In the genomic region with DNA sequence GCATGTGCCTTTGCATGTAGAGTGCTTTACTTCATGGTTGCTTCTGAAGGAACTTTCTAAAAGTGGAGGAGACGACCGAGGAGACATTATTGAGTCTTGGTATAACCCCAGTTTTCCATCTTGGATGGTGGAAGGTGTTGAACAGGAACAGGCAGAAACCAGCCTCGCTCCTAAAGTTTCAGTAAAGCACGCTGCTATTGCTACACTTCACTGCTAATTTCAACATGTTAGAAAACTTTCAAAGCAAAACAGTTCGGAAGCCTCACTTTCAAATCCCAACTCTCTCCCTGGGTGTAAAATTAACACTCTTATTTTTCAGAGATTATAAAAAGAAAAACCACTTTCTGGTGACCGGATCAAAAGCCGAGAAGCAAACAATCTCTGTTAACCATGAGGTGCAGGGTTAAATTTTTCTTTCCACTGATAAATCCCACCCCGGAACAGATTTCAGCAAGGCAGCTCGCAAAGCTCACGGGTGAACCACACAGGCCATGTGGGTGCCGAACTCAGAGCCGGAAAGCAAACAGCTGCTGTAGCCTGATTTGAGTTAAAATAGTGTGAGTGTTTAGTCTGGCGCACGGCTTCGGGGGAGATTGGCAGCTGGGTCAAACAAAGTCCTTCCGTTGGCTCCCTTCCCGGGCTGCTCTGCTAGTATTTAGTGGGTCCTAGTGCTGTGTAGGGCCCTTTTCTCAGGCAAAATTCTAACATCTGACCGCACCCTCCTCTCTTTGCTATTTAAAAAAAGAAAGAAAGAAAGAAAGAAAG, we compare ENCODE assay signal across 8 mouse cellular contexts.
DNase-seq lines count a peak whose midpoint lies in the region; ATAC-seq lines count a peak whose summit lies in the region.

No protein-coding gene starts in this region.

- no peaks in the 10 kb centered on the region for H3K27me3 ChIP-seq in intestine, embryonic 15.5 days (replicated peaks)

- no peak overlapping the region for H3K9ac ChIP-seq in intestine, embryonic 15.5 days

- H3K36me3 ChIP-seq in intestine, embryonic 15.5 days: no peaks in the 10 kb centered on the region

- no peak overlapping the region for H3K4me3 ChIP-seq in intestine, embryonic 15.5 days (replicated peaks)

- H3K9me3 ChIP-seq in intestine, embryonic 15.5 days: no peaks in the 10 kb centered on the region

- H3K27ac ChIP-seq in intestine, embryonic 15.5 days: peak overlapping the region; percentile 18; the same call in 1 of the 2 replicates

- peak overlapping the region; percentile 34 for H3K4me2 ChIP-seq in intestine, embryonic 15.5 days (replicated peaks)

- WGBS in intestine, embryonic 15.5 days: 27% methylated on average over 18 of the region's 18 CpGs

- peak; percentile 87 for DNase-seq in adrenal gland, adult 2 months
- peak; percentile 30 for DNase-seq in embryo, embryonic 9.5 days (ENCODE audit: extremely low spot score)
- peak; percentile 79 to 92 for DNase-seq in gastrocnemius, postnatal 4 days (ENCODE audit: low spot score in 2 of 2)
- peak; percentile 40 to 78 for DNase-seq in left cerebral cortex, adult 9 months (ENCODE audit: low spot score in 2 of 2)
- DNase-seq in lung, postnatal 4 days: peak; percentile 90 to 94
- DNase-seq in right cerebral cortex, postnatal 14 days: peak; percentile 82

- peak; percentile 95 for ATAC-seq in intestine, embryonic 15.5 days
- ATAC-seq in erythroid progenitor cell, adult 5-6 weeks (replicated peaks; ENCODE audit: low FRiP score, poor library complexity, severe bottlenecking): no peak

- no peaks in the 10 kb centered on the region for H3K4me1 ChIP-seq in intestine, embryonic 15.5 days (replicated peaks)

Comparison
In these comparisons a context has a peak if more than half of its experiments do, and no peak if none do; other contexts are left out.
1. DNase-seq: peak in every context shown above with its lines; median percentile 92 in lung, postnatal 4 days; 87 in adrenal gland, adult 2 months; 86 in gastrocnemius, postnatal 4 days; 82 in right cerebral cortex, postnatal 14 days; 59 in left cerebral cortex, adult 9 months; 30 in embryo, embryonic 9.5 days.